10 mouse cellular contexts compared by ENCODE assay signal in the genomic region with DNA sequence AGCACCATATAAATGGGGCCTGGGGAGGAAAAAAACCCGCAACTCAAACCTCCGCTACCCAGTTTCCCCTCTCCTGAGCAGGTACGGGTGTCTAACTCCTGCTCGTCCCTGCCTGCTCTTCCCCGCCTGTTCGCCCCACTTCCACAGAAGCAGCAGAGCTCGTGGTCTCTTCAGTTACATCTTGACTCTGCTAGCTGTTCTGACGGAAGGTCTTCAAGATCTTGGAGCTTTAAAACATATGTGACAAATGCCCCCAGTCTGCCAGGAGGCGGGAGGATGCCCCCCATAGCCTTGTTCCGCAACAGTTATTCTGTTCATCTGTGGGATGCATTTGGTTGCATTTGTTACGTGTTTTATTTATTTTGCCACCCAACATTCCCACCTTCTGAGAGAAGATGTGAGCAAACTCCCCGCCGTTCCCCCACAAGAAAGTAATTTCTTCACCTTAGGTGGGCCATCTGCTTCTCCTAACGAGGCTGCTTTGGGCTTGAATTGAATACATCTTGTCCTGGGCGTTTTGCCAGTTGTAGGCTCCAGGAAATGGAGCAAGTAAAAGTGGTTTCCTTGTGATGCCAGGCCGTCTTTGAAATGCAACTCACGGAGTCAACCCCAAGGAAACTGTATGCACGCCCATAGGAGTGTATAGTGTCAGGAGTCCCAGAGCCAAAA. TPM values are rescaled to one million over a fixed set of nuclear protein-coding genes. Genes with fewer than 3 reads are reported as not detected.
DNase-seq lines count a peak whose midpoint lies in the region; ATAC-seq and TF ChIP-seq lines count a peak whose summit lies in the region.
"Had no signal": no experiment of that assay in that cellular context is flagged by ENCODE, and none has a peak within 500 bp of the region (broad histone marks: within the 10 kb centered on the region; RNA-seq: fewer than 3 reads in every experiment).

No protein-coding gene starts in this region.

- H3K9me3 ChIP-seq in kidney, postnatal 0 days (replicated peaks; ENCODE audit: low read length) = no peaks in the 10 kb centered on the region
- H3K9me3 ChIP-seq in embryonic facial prominence, embryonic 13.5 days = no peaks in the 10 kb centered on the region
- H3K9me3 ChIP-seq: midbrain, embryonic 12.5 days had no signal

- H3K9ac ChIP-seq in kidney, postnatal 0 days (ENCODE audit: low read depth, low read length) = no peak overlapping the region
- no peak overlapping the region for H3K9ac ChIP-seq in embryonic facial prominence, embryonic 13.5 days
- H3K9ac ChIP-seq: midbrain, embryonic 12.5 days had no signal

- no peak for TF ChIP-seq CTCF in kidney, postnatal 0 days (IDR thresholded peaks at IDR 0.05; ENCODE audit: low read depth)

- H3K4me2 ChIP-seq in kidney, postnatal 0 days (ENCODE audit: low read length) = no peak overlapping the region
- H3K4me2 ChIP-seq in embryonic facial prominence, embryonic 13.5 days = peak overlapping the region; percentile 44
- H3K4me2 ChIP-seq: midbrain, embryonic 12.5 days had no signal

- WGBS in kidney, postnatal 0 days = 37% methylated on average over 18 of the region's 18 CpGs
- 37% methylated on average over 18 of the region's 18 CpGs for WGBS in embryonic facial prominence, embryonic 13.5 days

- no peaks in the 10 kb centered on the region for H3K4me1 ChIP-seq in kidney, postnatal 0 days (replicated peaks; ENCODE audit: insufficient read depth, low read length)
- peaks cover 11% of the 10 kb centered on the region for H3K4me1 ChIP-seq in embryonic facial prominence, embryonic 13.5 days

- no peaks in the 10 kb centered on the region for H3K27me3 ChIP-seq in kidney, postnatal 0 days (ENCODE audit: insufficient read depth, low read length)
- H3K27me3 ChIP-seq in embryonic facial prominence, embryonic 13.5 days = no peaks in the 10 kb centered on the region
- H3K27me3 ChIP-seq: midbrain, embryonic 12.5 days had no signal

- H3K4me3 ChIP-seq in kidney, postnatal 0 days (replicated peaks; ENCODE audit: low read depth, low read length) = no peak overlapping the region
- H3K4me3 ChIP-seq in embryonic facial prominence, embryonic 13.5 days = no peak overlapping the region
- H3K4me3 ChIP-seq: midbrain, embryonic 12.5 days had no signal

- H3K36me3 ChIP-seq in kidney, postnatal 0 days (ENCODE audit: insufficient read depth, low read length) = no peaks in the 10 kb centered on the region
- H3K36me3 ChIP-seq in embryonic facial prominence, embryonic 13.5 days = no peaks in the 10 kb centered on the region
- H3K36me3 ChIP-seq: midbrain, embryonic 12.5 days had no signal

- ATAC-seq in kidney, postnatal 0 days (replicated peaks; ENCODE audit: low FRiP score, low read depth) = no peak
- 0 out of 2 replicates have a peak, but pooled peaks have one; percentile 69 for ATAC-seq in embryonic facial prominence, embryonic 13.5 days (ENCODE audit: insufficient number of reproducible peaks, insufficient read depth, low FRiP score, low TSS enrichment, low read depth)
- ATAC-seq in monocyte, adult 5-6 weeks (replicated peaks; ENCODE audit: insufficient number of reproducible peaks, low FRiP score, low TSS enrichment, poor library complexity, severe bottlenecking) = no peak

- DNase-seq in kidney, postnatal 0 days (ENCODE audit: low spot score) = peak; percentile 39
- no peak for DNase-seq in kidney, adult 8-10 months
- peak; percentile 39 for DNase-seq in NIH3T3 (ENCODE audit: low read depth)
- peak; percentile 17 for DNase-seq in left cerebral cortex, adult 11 months (ENCODE audit: low spot score)
- DNase-seq in right cerebral cortex, postnatal 10 days (ENCODE audit: low spot score in 2 of 2) = peak; percentile 86 to 90
- no peak for DNase-seq in heart, adult 8-10 months (ENCODE audit: low spot score)

- no peak overlapping the region for H3K27ac ChIP-seq in kidney, postnatal 0 days
- peak overlapping the region; percentile 44; the same call in 1 of the 2 replicates for H3K27ac ChIP-seq in embryonic facial prominence, embryonic 13.5 days
- H3K27ac ChIP-seq: midbrain, embryonic 12.5 days had no signal

RNA-seq across cellular contexts. Expression of a gene that starts 19.8 kb away (rescaled TPM):
- not detected in 2 replicates for polyA plus RNA-seq in kidney, postnatal 0 days (2015; fragmentation: Nextera tagmentation; extraction: Ambion mirVana)
- polyA plus RNA-seq in embryonic facial prominence, embryonic 13.5 days (2015; fragmentation: Nextera tagmentation; extraction: Ambion mirVana) = 5.5 and 6.1 TPM in 2 replicates
- not detected for total RNA-seq in heart, adult 8-10 months (2022)
- not detected in 3 replicates for total RNA-seq in monocyte, adult 5-6 weeks (2017)
- total RNA-seq: heart, adult 18-20 months had no signal
- polyA plus RNA-seq: midbrain, embryonic 12.5 days had no signal

RNA-seq across cellular contexts. Expression of a gene that starts 51.8 kb away (rescaled TPM):
- polyA plus RNA-seq in kidney, postnatal 0 days (2015; fragmentation: Nextera tagmentation; extraction: Ambion mirVana) = 25.8 and 35.4 TPM in 2 replicates
- polyA plus RNA-seq in embryonic facial prominence, embryonic 13.5 days (2015; fragmentation: Nextera tagmentation; extraction: Ambion mirVana) = 40.4 and 45.6 TPM in 2 replicates
- 10 to 100 TPM; 13.2 to 15.6 (median 14.3) TPM for total RNA-seq in heart, adult 8-10 months (2022)
- total RNA-seq in monocyte, adult 5-6 weeks (2017) = 66.6 to 145 TPM (median 139 TPM) in 3 replicates

Comparison
In these comparisons a context has a peak if more than half of its experiments do, and no peak if none do; other contexts are left out.
1. DNase-seq: peak in kidney, postnatal 0 days (single experiment), NIH3T3 (single experiment), left cerebral cortex, adult 11 months (single experiment) and right cerebral cortex, postnatal 10 days (2 of 2); none in kidney, adult 8-10 months (0 of 2) and heart, adult 8-10 months (single experiment).